Mouse (Mus musculus) CD4-positive naive resting alpha-beta T cell, adult 76 days (primary cell): ENCODE results near the gene Slc30a9. TPM values are rescaled to one million over a fixed set of nuclear protein-coding genes. Genes with fewer than 3 reads are reported as not detected.

Experiments
- total RNA-seq: library from RNA; stranded (reverse); gene quantifications from one replicate; pipeline ENCODE4 v1.2.4, GENCODE M21; 2023

Gene Slc30a9
- 46.6 TPM for total RNA-seq

DNA sequence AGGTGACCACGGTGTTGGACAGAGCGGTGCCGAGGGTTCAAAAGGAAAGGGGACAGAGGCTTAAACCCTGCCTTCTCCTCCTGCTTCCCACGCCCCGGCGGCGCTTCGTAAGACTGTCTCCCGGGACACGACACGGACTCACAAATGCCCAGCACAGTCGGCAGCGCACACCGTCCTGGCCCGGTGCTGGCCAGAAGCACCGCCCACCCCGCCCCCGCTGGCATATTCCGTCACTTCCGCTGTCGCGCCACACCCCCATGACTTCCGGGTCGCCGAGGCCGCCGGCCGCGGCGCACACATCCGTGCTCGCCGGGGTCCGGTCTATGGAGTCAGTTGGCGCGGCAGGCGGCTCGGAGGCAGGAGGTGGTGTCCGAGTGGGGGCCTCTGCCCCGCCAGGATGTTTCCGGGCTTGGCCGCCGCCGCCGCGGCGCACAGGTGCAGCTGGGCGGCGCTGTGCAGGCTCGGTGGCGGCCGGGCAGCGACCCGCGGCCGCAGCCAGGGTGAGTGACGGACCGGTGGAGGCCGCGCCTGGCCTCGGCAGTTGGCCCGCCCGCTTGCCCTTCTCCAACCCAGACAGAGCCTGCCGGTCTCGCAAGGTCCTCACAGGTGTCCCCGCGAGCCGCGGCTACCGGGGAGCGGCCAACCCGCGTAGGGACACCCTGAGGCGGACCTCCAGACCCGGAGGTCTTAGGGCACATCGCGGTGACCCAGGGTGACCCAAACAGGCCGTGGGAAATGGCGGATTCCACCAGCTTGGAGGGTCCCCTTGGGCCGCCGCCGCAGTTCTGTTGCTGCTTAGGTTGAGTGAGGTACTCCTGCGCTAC lies at the start of gene Slc30a9:
Gene Slc30a9, plus strand, starts transcription at position 258 of the 824 bp plus-strand sequence.

DNA sequence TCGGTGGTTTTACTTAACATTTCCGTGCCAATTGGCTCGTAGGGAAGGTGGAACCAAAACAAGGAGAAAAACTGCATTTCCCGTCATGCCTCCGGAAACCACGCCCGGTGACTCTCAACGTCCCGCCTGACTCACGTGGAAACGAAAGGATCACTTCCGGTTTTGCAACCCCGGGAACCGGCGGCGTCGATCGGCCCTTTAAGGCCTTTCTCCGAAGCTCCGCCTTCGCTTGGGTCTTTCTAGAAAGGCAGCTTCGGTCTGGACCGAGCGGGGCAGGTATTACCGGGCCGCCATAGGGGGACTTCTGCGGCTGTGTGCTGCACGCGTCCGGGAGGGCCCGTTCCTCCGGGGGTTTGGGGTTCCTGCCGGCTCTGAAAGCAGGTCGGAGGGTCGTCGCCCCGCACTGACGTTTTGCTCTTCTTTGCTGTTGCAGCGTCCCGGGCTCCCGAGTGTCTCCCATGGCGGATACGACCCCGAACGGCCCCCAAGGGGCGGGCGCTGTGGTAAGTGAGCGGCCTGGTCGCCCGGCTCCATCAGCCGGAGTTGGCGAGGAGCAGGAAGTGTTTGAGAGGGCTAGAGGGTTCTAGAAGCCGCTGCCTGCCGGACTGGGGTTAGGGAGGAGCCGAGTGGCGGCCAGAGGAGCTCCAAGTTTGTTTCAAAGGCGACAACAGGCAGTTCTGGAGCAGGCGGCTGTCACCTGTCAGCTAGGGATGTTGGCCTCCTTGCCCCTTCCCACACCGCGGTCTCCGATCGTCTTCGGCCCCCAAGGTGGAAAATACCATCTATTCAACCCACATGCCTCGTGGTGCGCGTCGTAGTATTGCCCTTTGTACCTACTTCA lies 46.0 kb upstream of the Slc30a9 start, which contains the start of gene Tmem33:
Gene Tmem33, plus strand, starts transcription at position 35 of the 841 bp plus-strand sequence.

Other genes starting within 250 kb of the Slc30a9 start
- gene Phox2b, start 207.7 kb upstream of the Slc30a9 start, total RNA-seq: not detected
- 69.3 TPM for gene Tmem33, start 46.4 kb upstream of the Slc30a9 start, total RNA-seq
- gene Bend4, start 121.4 kb downstream of the Slc30a9 start, total RNA-seq: 2.7 TPM